Mouse (Mus musculus) brain, embryonic 14.5 days (tissue): ENCODE data around the gene Fgf22.

ENCODE experiments used
- CTCF ChIP-seq: fragments of 200-500 bp; IDR thresholded peaks from 2 replicates; pipeline ENCODE4 v1.5.1; 2012; ENCODE audit warnings: inconsistent platforms, mild to moderate bottlenecking, moderate library complexity, borderline replicate concordance; ENCODE audit not compliant: insufficient read depth, insufficient read length; ENCODE audit errors: extremely low read depth
- POLR2A ChIP-seq: fragments of 200-500 bp; IDR thresholded peaks from 2 replicates; pipeline ENCODE4 v1.6.1; 2012; ENCODE audit warnings: mild to moderate bottlenecking, inconsistent platforms, borderline replicate concordance; ENCODE audit not compliant: poor library complexity, insufficient read depth, insufficient read length, severe bottlenecking; ENCODE audit errors: extremely low read depth

- TF ChIP-seq POLR2A = no peak
- TF ChIP-seq CTCF = peak; percentile 93
These were observed 25.1 kb downstream of the Fgf22 start for GRCm38 (mm10) chr10:79779784-79780663.
